34 mouse cellular contexts compared by ENCODE assay signal in genomic region chr3:103634256-103634655, GRCm38 (mm10). TPM values are rescaled to one million over a fixed set of nuclear protein-coding genes. Genes with fewer than 3 reads are reported as not detected.
"Had no signal": no experiment of that assay in that cellular context is flagged by ENCODE, and none has a peak within 500 bp of the region (broad histone marks: within the 10 kb centered on the region; RNA-seq: fewer than 3 reads in every experiment).

No protein-coding gene starts in this region.

- H3K4me3 ChIP-seq: left cerebral cortex, adult 2 months; limb, embryonic 10.5 days; limb, embryonic 12.5 days; limb, embryonic 13.5 days; limb, embryonic 15.5 days; liver, embryonic 12.5 days; liver, embryonic 13.5 days; liver, embryonic 15.5 days; lung, embryonic 15.5 days; megakaryocyte, embryonic 14.5 days; midbrain, embryonic 10.5 days; midbrain, embryonic 12.5 days; midbrain, embryonic 13.5 days; midbrain, embryonic 15.5 days; neural tube, embryonic 12.5 days had no signal

- DNase-seq: left cerebral cortex, postnatal 4 days; liver; liver, embryonic 13.5 days; liver, postnatal 0 days; lung, adult 18-20 months; lung, adult 2 months; lung, postnatal 10 days; lung, postnatal 14 days; lung, postnatal 4 days; midbrain, embryonic 14.5 days had no signal

- H3K4me2 ChIP-seq: limb, embryonic 12.5 days; limb, embryonic 13.5 days; limb, embryonic 15.5 days; liver, embryonic 11.5 days; liver, embryonic 12.5 days; liver, embryonic 13.5 days; liver, embryonic 15.5 days; lung, embryonic 14.5 days; lung, embryonic 15.5 days; midbrain, embryonic 11.5 days; midbrain, embryonic 12.5 days; midbrain, embryonic 13.5 days; midbrain, embryonic 15.5 days; neural tube, embryonic 12.5 days had no signal

- H3K27me3 ChIP-seq: limb, embryonic 12.5 days; limb, embryonic 13.5 days; limb, embryonic 15.5 days; liver, embryonic 12.5 days; liver, embryonic 13.5 days; liver, embryonic 15.5 days; lung, embryonic 15.5 days; midbrain, embryonic 12.5 days; midbrain, embryonic 13.5 days; midbrain, embryonic 15.5 days; neural tube, embryonic 12.5 days had no signal

- H3K36me3 ChIP-seq: limb, embryonic 10.5 days; limb, embryonic 12.5 days; limb, embryonic 13.5 days; limb, embryonic 15.5 days; liver, embryonic 12.5 days; liver, embryonic 13.5 days; liver, embryonic 15.5 days; lung, embryonic 15.5 days; midbrain, embryonic 10.5 days; midbrain, embryonic 12.5 days; midbrain, embryonic 13.5 days; midbrain, embryonic 15.5 days; neural tube, embryonic 12.5 days had no signal

RNA-seq across cellular contexts. Expression of gene Atg4a-ps, which starts 11.6 kb away (rescaled TPM):
- total RNA-seq: midbrain, postnatal 0 days had no signal
- polyA plus RNA-seq: limb, embryonic 10.5 days; liver, adult 2 months; lung, adult 2 months; midbrain, embryonic 14.5 days; midbrain, embryonic 15.5 days; midbrain, postnatal 0 days; neural tube, embryonic 12.5 days had no signal

RNA-seq across cellular contexts. Expression of gene Syt6, which starts 59.2 kb away (rescaled TPM):
- total RNA-seq: liver, adult 2 months; megakaryocyte, adult 5-6 weeks; megakaryocyte-erythroid progenitor cell, adult 5-6 weeks; monocyte, adult 5-6 weeks had no signal
- polyA plus RNA-seq: liver, adult 2 months; liver, embryonic 13.5 days; liver, embryonic 16.5 days; liver, postnatal 0 days; macrophage had no signal
